Mouse (Mus musculus) erythroblast, embryonic 14.5 days (primary cell): Measurements from ENCODE around the gene Atrnl1.

Experiments used
- GATA1 ChIP-seq: IDR thresholded peaks from 2 replicates; pipeline ENCODE4 v1.6.1; 2012; ENCODE audit warnings: low read length, inconsistent platforms, mixed read lengths
- TAL1 ChIP-seq: IDR thresholded peaks from 3 replicates; pipeline ENCODE4 v1.6.1; 2012; ENCODE audit warnings: low read length, inconsistent platforms, mixed read lengths

- no peak for TF ChIP-seq GATA1
- no peak for TF ChIP-seq TAL1
Observed at GRCm38 (mm10) chr19:57877343-57877742, 266.5 kb downstream of the Atrnl1 start.
